Mouse (Mus musculus) liver, embryonic 14.5 days (tissue): Measurements from ENCODE around the gene Dock7.

ENCODE experiments used
- CTCF ChIP-seq: IDR thresholded peaks from 2 replicates; pipeline ENCODE4 v1.5.1; 2016; ENCODE audit warnings: antibody characterized with exemption, low read depth, control low read depth
- EP300 ChIP-seq: IDR thresholded peaks from 2 replicates; pipeline ENCODE4 v1.6.1; 2016; ENCODE audit warnings: antibody characterized with exemption, low read depth

GRCm38 (mm10) chr4:99083862-99084261 lies 36.9 kb downstream of the Dock7 start:
- TF ChIP-seq CTCF (no peak), EP300 (no peak)
